Mouse (Mus musculus) lung, adult 2 months (tissue): ENCODE data around the gene BC004004.

Experiments used
- CTCF ChIP-seq: fragments of 200-500 bp; IDR thresholded peaks from 2 replicates; pipeline ENCODE4 v1.5.1; 2011; ENCODE audit warnings: mild to moderate bottlenecking, low read length, control low read depth; ENCODE audit not compliant: insufficient read depth
- POLR2A ChIP-seq: fragments of 200-500 bp; IDR thresholded peaks from 2 replicates; pipeline ENCODE4 v1.6.1; 2011; ENCODE audit warnings: low read depth, mild to moderate bottlenecking, control low read depth, low read length, borderline replicate concordance; ENCODE audit errors: extremely low read depth

DNA sequence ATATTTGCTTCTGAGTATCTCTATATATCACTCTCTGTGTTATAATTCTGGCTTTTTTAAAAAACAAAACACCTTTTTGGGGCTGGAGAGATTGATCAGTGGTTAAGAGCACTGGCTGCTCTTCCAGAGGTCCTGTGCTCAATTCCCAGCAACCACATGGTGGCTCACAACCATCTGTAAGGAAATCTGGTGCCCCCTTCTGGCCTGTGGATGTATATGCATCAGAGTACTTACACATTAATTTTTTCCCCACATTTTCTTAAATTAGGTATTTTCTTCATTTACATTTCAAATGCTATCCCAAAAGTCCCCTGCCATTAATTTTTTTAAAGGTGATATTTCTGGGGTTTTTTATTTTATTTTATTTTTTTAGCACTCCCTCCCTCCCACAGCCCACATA, 44.7 kb downstream of the BC004004 start:
- TF ChIP-seq CTCF (no peak), POLR2A (no peak)
